Mouse (Mus musculus): ENCODE measurements around the gene Prune1. TPM values are rescaled to one million over a fixed set of nuclear protein-coding genes. Genes with fewer than 3 reads are reported as not detected.
A peak's percentile ranks its signal among the peaks of the same experiment; 100 is the strongest.

The Prune1 gene
- polyA plus RNA-seq, 1 experiment from 2014 or later: 26.2 TPM

- peak; percentile 88 for DNase-seq (ENCODE audit: extremely low spot score, low spot score)
- Histone ChIP-seq H3K36me3 (replicated peaks) (peaks cover 24% of the 10 kb centered on the region), H3K4me1 (peaks cover 60% of the 10 kb centered on the region), H3K27me3 (ENCODE audit: poor library complexity, severe bottlenecking) (no peaks in the 10 kb centered on the region), H3K9me3 (no peaks in the 10 kb centered on the region), H3K4me3 (peak overlapping the region; percentile 80), H3K27ac (peak overlapping the region; percentile 99)
- WGBS: under 1% methylated on average over 71 of the region's 71 CpGs
Measured at GRCm38 (mm10) chr3:95315094-95315843, 33.4 kb upstream of the Prune1 start.

DNA sequence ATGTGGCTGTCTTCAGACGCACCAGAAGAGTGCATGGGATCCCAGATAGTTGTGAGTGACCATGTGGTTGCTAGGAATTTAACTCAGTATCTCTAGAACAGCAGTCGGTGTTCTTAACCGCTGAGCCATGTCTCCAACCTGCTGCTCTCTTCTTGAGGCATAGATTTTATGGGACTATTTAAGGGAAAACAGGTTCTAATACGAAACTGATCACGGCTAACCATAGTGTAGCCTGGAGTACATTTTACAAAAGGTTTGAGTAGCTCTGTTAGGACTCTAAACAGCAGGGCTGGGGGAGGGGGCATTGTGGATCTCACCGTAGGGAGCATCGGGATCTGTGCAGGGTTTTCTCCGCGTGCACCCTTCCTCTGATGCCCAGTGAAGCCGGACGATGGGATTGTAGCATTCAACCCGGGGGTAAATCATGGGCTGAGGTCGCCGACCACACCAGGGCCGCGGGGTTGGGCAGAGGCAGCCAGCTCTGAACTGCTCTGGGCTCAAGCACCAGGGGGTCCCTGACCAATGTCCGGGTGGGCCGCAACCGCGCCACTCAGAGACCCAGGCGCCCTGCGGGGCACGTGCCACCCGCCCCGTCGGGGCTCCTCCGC is 32.7 kb upstream of the Prune1 start, which contains the start of gene Cers2:
TSS of gene Cers2 (plus strand) at position 306 of the 608 bp plus-strand sequence.
- Histone ChIP-seq H3K4me3 (peak within 1 kb of the TSS; percentile 80), H3K27me3 (ENCODE audit: poor library complexity, severe bottlenecking) (no peaks in the 10 kb centered on the region), H3K36me3 (replicated peaks) (peaks cover 17% of the 10 kb centered on the region), H3K27ac (peak within 1 kb of the TSS; percentile 99), H3K4me1 (peaks cover 54% of the 10 kb centered on the region), H3K9me3 (no peaks in the 10 kb centered on the region)
- DNase-seq (ENCODE audit: extremely low spot score, low spot score): no peak
- 4% methylated on average over 27 of the region's 27 CpGs for WGBS

DNA sequence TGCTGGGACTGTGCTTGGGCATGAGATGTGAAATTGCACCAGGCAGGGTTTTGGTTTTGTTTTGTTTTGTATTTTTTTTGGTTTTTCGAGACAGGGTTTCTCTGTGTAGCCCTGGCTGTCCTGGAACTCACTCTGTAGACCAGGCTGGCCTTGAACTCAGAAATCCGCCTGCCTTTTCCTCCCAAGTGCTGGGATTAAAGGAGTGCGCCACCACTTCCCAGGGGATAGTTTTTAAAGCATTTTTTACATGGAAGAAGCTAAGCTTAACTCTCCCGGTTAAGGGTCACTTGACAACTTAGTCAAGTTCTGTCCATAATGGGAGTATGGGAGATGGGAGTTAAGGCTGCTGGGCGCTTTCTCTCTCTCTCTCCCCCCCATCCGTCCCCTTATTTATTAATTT is 32.2 kb upstream of the Prune1 start:
- no peaks in the 10 kb centered on the region for H3K27me3 ChIP-seq (ENCODE audit: poor library complexity, severe bottlenecking)
- WGBS: 62% methylated on average over 6 of the region's 6 CpGs
- peak overlapping the region; percentile 99 for H3K27ac ChIP-seq
- H3K36me3 ChIP-seq (replicated peaks): peaks cover 13% of the 10 kb centered on the region
- peaks cover 52% of the 10 kb centered on the region for H3K4me1 ChIP-seq
- DNase-seq (ENCODE audit: extremely low spot score, low spot score): no peak
- H3K4me3 ChIP-seq: peak overlapping the region; percentile 80
- no peaks in the 10 kb centered on the region for H3K9me3 ChIP-seq

- 36% methylated on average over 7 of the region's 7 CpGs for WGBS
- H3K27ac ChIP-seq: peak overlapping the region; percentile 60; the same call in 1 of the 2 replicates
Measured at GRCm38 (mm10) chr3:95313476-95313875, 31.6 kb upstream of the Prune1 start.

GRCm38 (mm10) chr3:95312623-95313022 is 30.7 kb upstream of the Prune1 start:
- Histone ChIP-seq H3K4me1 (peaks cover 37% of the 10 kb centered on the region), H3K4me3 (no peak overlapping the region), H3K27ac (no peak overlapping the region), H3K9me3 (no peaks in the 10 kb centered on the region), H3K36me3 (replicated peaks) (peaks cover 3% of the 10 kb centered on the region), H3K27me3 (ENCODE audit: poor library complexity, severe bottlenecking) (no peaks in the 10 kb centered on the region)
- WGBS: 83% methylated on average over 6 of the region's 6 CpGs
- DNase-seq (ENCODE audit: extremely low spot score, low spot score): no peak

More at GRCm38 (mm10) chr3:95313476-95313875, 31.6 kb upstream of the Prune1 start:
- no peaks in the 10 kb centered on the region for H3K27me3 ChIP-seq (ENCODE audit: poor library complexity, severe bottlenecking)
- peak overlapping the region; percentile 80; the same call in 1 of the 2 replicates for H3K4me3 ChIP-seq
- no peak for DNase-seq (ENCODE audit: extremely low spot score, low spot score)
- H3K4me1 ChIP-seq: peaks cover 46% of the 10 kb centered on the region
- no peaks in the 10 kb centered on the region for H3K9me3 ChIP-seq
- H3K36me3 ChIP-seq (replicated peaks): peaks cover 7% of the 10 kb centered on the region

- Histone ChIP-seq H3K27ac (no peak overlapping the region), H3K9me3 (no peaks in the 10 kb centered on the region), H3K27me3 (ENCODE audit: poor library complexity, severe bottlenecking) (no peaks in the 10 kb centered on the region), H3K4me3 (no peak overlapping the region), H3K36me3 (replicated peaks) (no peaks in the 10 kb centered on the region), H3K4me1 (peaks cover 25% of the 10 kb centered on the region)
- DNase-seq (ENCODE audit: extremely low spot score, low spot score): peak; percentile 65
- WGBS: 66% methylated on average over 9 of the region's 9 CpGs
Measured at GRCm38 (mm10) chr3:95310968-95311882, 29.3 kb upstream of the Prune1 start.

DNA sequence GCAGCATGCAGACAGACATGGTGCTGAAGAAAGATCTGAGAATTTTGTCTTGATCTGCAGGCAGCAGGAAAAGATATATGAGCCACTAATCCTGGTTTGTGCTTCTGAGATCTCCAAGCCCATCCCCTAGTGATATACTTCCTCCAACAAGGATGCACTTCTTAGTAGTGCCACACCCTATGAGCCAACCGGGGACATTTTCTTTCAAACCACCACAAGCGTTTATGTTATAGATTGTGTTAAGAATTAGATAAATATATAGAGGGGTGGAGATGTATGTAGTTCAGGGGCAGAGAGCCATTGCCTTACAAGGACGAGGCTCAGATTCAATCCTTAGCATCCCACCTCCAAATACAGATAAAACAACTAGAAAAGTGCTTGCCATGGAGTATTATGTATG is 28.6 kb upstream of the Prune1 start:
- Histone ChIP-seq H3K9me3 (no peaks in the 10 kb centered on the region), H3K36me3 (replicated peaks) (no peaks in the 10 kb centered on the region), H3K27ac (no peak overlapping the region), H3K27me3 (ENCODE audit: poor library complexity, severe bottlenecking) (no peaks in the 10 kb centered on the region), H3K4me3 (no peak overlapping the region), H3K4me1 (peaks cover 18% of the 10 kb centered on the region)
- 73% methylated on average over 3 of the region's 3 CpGs for WGBS
- no peak for DNase-seq (ENCODE audit: extremely low spot score, low spot score)

GRCm38 (mm10) chr3:95307100-95307499 is 25.2 kb upstream of the Prune1 start, which contains the start of gene Anxa9:
Anxa9 (minus strand) TSS chr3:95307176.
- Histone ChIP-seq H3K4me1 (peaks cover 3% of the 10 kb centered on the region), H3K4me3 (no peak within 1 kb of the TSS), H3K27me3 (ENCODE audit: poor library complexity, severe bottlenecking) (no peaks in the 10 kb centered on the region), H3K36me3 (replicated peaks) (0 out of 2 replicates have a peak, but pooled peaks cover 3% of the 10 kb centered on the region), H3K9me3 (no peaks in the 10 kb centered on the region), H3K27ac (no peak within 1 kb of the TSS)
- 71% methylated on average over 7 of the region's 7 CpGs for WGBS
- no peak for DNase-seq (ENCODE audit: extremely low spot score, low spot score)

- Histone ChIP-seq H3K27ac (no peak overlapping the region), H3K9me3 (no peaks in the 10 kb centered on the region), H3K4me1 (peaks cover 4% of the 10 kb centered on the region), H3K4me3 (no peak overlapping the region), H3K36me3 (replicated peaks) (0 out of 2 replicates have a peak, but pooled peaks cover 3% of the 10 kb centered on the region), H3K27me3 (ENCODE audit: poor library complexity, severe bottlenecking) (no peaks in the 10 kb centered on the region)
- no peak for DNase-seq (ENCODE audit: extremely low spot score, low spot score)
- whole genome bisulfite sequencing: 85% methylated on average over 4 of the region's 4 CpGs
Measured at GRCm38 (mm10) chr3:95306244-95306643, 24.4 kb upstream of the Prune1 start.

- 87% methylated on average over 3 of the region's 3 CpGs for WGBS
- Histone ChIP-seq H3K36me3 (replicated peaks) (peaks cover 21% of the 10 kb centered on the region), H3K9me3 (0 out of 2 replicates have a peak, but pooled peaks cover 3% of the 10 kb centered on the region), H3K4me3 (no peak overlapping the region), H3K27me3 (ENCODE audit: poor library complexity, severe bottlenecking) (no peaks in the 10 kb centered on the region), H3K4me1 (peaks cover 7% of the 10 kb centered on the region), H3K27ac (no peak overlapping the region)
- no peak for DNase-seq (ENCODE audit: extremely low spot score, low spot score)
Measured at GRCm38 (mm10) chr3:95301204-95301796, 19.4 kb upstream of the Prune1 start.

GRCm38 (mm10) chr3:95298018-95298417 is 16.1 kb upstream of the Prune1 start:
- H3K9me3 ChIP-seq: 0 out of 2 replicates have a peak, but pooled peaks cover 3% of the 10 kb centered on the region
- WGBS: 95% methylated on average over 7 of the region's 7 CpGs
- H3K27ac ChIP-seq: no peak overlapping the region
- H3K36me3 ChIP-seq (replicated peaks): peaks cover 50% of the 10 kb centered on the region
- no peaks in the 10 kb centered on the region for H3K27me3 ChIP-seq (ENCODE audit: poor library complexity, severe bottlenecking)
- no peak for DNase-seq (ENCODE audit: extremely low spot score, low spot score)
- H3K4me3 ChIP-seq: no peak overlapping the region
- peaks cover 10% of the 10 kb centered on the region for H3K4me1 ChIP-seq

- Histone ChIP-seq H3K9me3 (0 out of 2 replicates have a peak, but pooled peaks cover 3% of the 10 kb centered on the region), H3K36me3 (replicated peaks) (peaks cover 63% of the 10 kb centered on the region), H3K27ac (peak overlapping the region; percentile 3; the same call in 1 of the 2 replicates), H3K4me3 (no peak overlapping the region), H3K27me3 (ENCODE audit: poor library complexity, severe bottlenecking) (no peaks in the 10 kb centered on the region), H3K4me1 (peaks cover 6% of the 10 kb centered on the region; the same call in 1 of the 2 replicates)
- 14% methylated on average over 5 of the region's 5 CpGs for WGBS
- DNase-seq (ENCODE audit: extremely low spot score, low spot score): peak; percentile 46
Measured at GRCm38 (mm10) chr3:95296103-95296469, 14.2 kb upstream of the Prune1 start.

Measured in forebrain, embryonic 10.5 days (tissue).